Mouse (Mus musculus) intestine, postnatal 0 days (tissue): Measurements from ENCODE around the gene Gss. TPM values are rescaled to one million over a fixed set of nuclear protein-coding genes. Genes with fewer than 3 reads are reported as not detected.

Experiments
- ATAC-seq: fragments of 200-750 bp; cut with Nextera tagmentation; 2 replicates; pipeline ENCODE4 v1.8.0; 2017; ENCODE audit warnings: mild to moderate bottlenecking, moderate TSS enrichment, moderate library complexity
- H3K27ac ChIP-seq: fragments of 300-500 bp; sonication (generic); 2 replicates; pipeline ENCODE4 v1.5.1; 2014; ENCODE audit warnings: mild to moderate bottlenecking, low read depth, low read length, moderate library complexity
- H3K27me3 ChIP-seq: fragments of 300-500 bp; sonication (generic); replicated peaks from 2 replicates; pipeline ENCODE4 v1.6.1; 2014; ENCODE audit warnings: low read length, mixed read lengths; ENCODE audit not compliant: control insufficient read depth, insufficient read depth
- H3K36me3 ChIP-seq: fragments of 300-500 bp; sonication (generic); 2 replicates; pipeline ENCODE4 v1.6.1; 2014; ENCODE audit warnings: mild to moderate bottlenecking, moderate library complexity; ENCODE audit not compliant: control insufficient read depth, insufficient read depth
- H3K4me1 ChIP-seq: fragments of 300-500 bp; sonication (generic); replicated peaks from 2 replicates; pipeline ENCODE4 v1.6.1; 2014; ENCODE audit warnings: antibody characterized with exemption, low read length, mixed read lengths; ENCODE audit not compliant: control insufficient read depth, insufficient read depth
- H3K4me2 ChIP-seq: fragments of 300-500 bp; sonication (generic); replicated peaks from 2 replicates; pipeline ENCODE4 v1.6.1; 2014; ENCODE audit warnings: low read depth, mild to moderate bottlenecking, moderate library complexity
- H3K4me3 ChIP-seq: fragments of 300-500 bp; sonication (generic); 2 replicates; pipeline ENCODE4 v1.5.1; 2014; ENCODE audit warnings: low read depth, low read length
- H3K9ac ChIP-seq: fragments of 300-500 bp; sonication (generic); 2 replicates; pipeline ENCODE4 v1.6.1; 2014; ENCODE audit warnings: mild to moderate bottlenecking, low read depth, low read length
- H3K9me3 ChIP-seq: fragments of 300-500 bp; sonication (generic); 2 replicates; pipeline ENCODE4 v1.6.1; 2016; ENCODE audit warnings: mixed run types; ENCODE audit not compliant: control insufficient read depth
- CTCF ChIP-seq: sonication (generic); IDR thresholded peaks from 2 replicates; pipeline ENCODE4 v1.5.1; 2016; ENCODE audit warnings: low read depth, mild to moderate bottlenecking, control low read depth, antibody characterized with exemption, moderate library complexity
- WGBS: fragments of 180-500 bp; shearing (Covaris S2); extraction: QIAGEN DNeasy Blood & Tissue Kit; methylation state at CpG from one replicate; pipeline ENCODE4 v1.1.7; 2014; 5-methylcytosine and 5-hydroxymethylcytosine counted together
- polyA plus RNA-seq: library from polyadenylated mRNA; unstranded; fragments of >200 nt; fragmentation: Nextera tagmentation; extraction: Ambion mirVana; gene quantifications from 2 replicates; pipeline ENCODE4 v1.2.1, GENCODE M21; 2015

Gene Gss
- polyA plus RNA-seq, 1 experiment from 2014 or later, result 219 TPM

DNA sequence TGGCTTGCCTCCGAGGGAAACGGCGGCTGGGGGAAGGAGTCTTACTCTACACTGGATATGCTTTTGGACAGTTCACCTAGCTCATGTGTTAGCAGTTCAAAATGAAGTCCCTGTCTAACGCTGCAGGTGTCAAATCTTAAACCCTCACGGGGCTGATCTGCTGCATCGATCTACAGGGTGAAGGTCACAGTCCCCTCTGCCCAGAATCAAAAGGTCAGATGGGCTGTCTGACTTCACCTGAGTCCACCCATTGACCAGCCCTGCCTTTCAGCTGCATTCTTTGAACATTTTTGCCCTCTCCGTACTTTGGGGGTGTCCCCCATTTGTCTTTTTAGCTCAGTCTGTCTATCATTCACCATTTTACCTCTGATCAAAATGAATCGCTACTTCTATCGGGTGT is 7.5 kb downstream of the Gss start:
- no peaks in the 10 kb centered on the region for H3K27me3 ChIP-seq
- H3K36me3 ChIP-seq, result peaks cover 14% of the 10 kb centered on the region; the same call in 1 of the 2 replicates
- no peaks in the 10 kb centered on the region for H3K4me1 ChIP-seq
- no peak overlapping the region for H3K9ac ChIP-seq
- H3K4me3 ChIP-seq, result no peak overlapping the region
- H3K27ac ChIP-seq, result no peak overlapping the region
- ATAC-seq, result no peak
- no peak overlapping the region for H3K4me2 ChIP-seq
- H3K9me3 ChIP-seq, result no peaks in the 10 kb centered on the region
- 80% methylated on average over 9 of the region's 9 CpGs for WGBS
- TF ChIP-seq CTCF, result no peak

DNA sequence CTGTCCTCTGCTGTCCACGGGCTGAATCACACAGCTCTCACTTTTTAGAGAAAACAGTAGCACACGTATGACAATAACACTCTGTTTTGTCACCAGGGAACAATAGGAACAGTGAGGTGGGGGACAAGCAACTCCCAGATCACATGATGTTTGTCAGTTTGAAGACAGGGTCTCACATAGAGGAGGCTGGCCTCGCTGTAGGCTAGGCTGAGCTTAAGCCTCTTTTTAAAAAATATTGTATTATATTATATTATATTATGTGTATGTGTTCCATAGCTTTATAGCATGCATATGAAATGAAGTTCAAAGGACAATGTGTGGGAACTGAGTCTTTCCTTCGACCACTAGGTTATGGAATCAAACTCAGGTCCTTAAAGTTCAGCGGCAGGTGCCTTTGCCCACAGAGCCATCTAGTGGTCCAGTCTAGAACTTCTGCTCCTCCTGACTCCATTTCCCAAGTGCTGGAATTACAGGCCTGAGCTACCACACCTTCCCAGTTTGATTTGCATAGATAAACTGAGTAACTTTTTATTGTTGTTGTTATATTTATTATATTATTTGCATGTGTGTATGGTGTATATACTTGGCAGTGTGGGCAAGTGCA is 8.6 kb downstream of the Gss start:
- Histone ChIP-seq H3K36me3 (peaks cover 17% of the 10 kb centered on the region; the same call in 1 of the 2 replicates), H3K9me3 (no peaks in the 10 kb centered on the region), H3K27ac (no peak overlapping the region), H3K4me3 (no peak overlapping the region), H3K4me2 (no peak overlapping the region), H3K9ac (no peak overlapping the region), H3K27me3 (no peaks in the 10 kb centered on the region), H3K4me1 (no peaks in the 10 kb centered on the region)
- TF ChIP-seq CTCF, result peak; percentile 95
- no peak; the same call in 1 of the 2 replicates for ATAC-seq
- 48% methylated on average over 5 of the region's 5 CpGs for WGBS

DNA sequence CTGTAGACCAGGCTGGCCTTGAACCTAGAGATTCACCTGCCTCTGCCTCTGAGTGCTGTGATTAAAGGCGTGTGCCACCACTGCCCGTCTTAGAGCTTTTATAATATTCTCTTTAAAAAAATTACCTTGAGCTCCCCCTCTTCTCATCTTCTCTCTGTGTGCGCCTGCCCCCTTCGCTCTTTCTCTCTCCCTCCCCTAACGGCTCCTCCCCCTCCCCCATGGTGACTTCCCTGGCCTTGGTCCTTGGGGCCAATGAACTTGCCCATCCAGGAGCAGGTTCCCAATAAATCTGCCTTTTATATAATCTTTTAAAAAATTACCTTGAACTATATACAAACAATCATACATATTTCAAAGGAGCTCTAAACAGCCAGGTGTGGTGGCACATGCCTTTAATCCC is 9.6 kb downstream of the Gss start:
- H3K4me2 ChIP-seq, result no peak overlapping the region
- ATAC-seq, result no peak
- no peaks in the 10 kb centered on the region for H3K27me3 ChIP-seq
- TF ChIP-seq CTCF, result no peak
- no peak overlapping the region for H3K27ac ChIP-seq
- WGBS, result 81% methylated on average over 5 of the region's 5 CpGs
- no peaks in the 10 kb centered on the region for H3K9me3 ChIP-seq
- H3K4me3 ChIP-seq, result no peak overlapping the region
- H3K9ac ChIP-seq, result no peak overlapping the region
- H3K36me3 ChIP-seq, result peaks cover 21% of the 10 kb centered on the region
- H3K4me1 ChIP-seq, result no peaks in the 10 kb centered on the region

DNA sequence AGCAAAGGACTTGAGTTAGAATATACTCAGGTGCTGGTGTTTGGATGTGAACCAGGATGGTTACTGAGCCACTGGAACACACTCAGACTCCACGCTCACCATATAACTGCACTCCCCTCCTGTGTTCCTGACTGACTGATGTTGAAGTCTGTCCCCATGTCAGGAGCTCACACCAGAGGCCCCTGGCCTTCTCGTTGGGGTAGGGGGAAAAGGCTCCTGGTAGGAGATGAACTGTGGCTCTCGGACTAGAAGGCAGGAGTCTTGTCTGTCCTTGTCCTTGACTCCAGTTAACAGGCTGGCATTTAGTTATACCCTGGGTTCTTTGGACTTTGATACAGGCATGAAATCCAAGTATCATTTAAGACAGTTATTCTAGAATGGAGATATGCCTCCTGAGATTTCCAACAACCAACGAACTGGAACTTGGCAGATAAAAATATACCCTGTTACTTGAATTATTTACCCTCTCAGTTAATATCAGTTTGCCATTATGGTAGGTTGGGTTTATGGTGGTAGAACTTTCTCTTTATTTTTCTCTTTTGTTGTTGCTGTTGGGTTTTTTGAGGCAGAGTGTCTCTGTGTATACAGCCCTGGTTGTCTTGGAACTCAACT is 10.1 kb downstream of the Gss start:
- WGBS, result 70% methylated on average over 4 of the region's 4 CpGs
- Histone ChIP-seq H3K4me2 (no peak overlapping the region), H3K9me3 (no peaks in the 10 kb centered on the region), H3K27me3 (no peaks in the 10 kb centered on the region), H3K9ac (no peak overlapping the region), H3K27ac (no peak overlapping the region), H3K36me3 (peaks cover 26% of the 10 kb centered on the region), H3K4me1 (no peaks in the 10 kb centered on the region), H3K4me3 (no peak overlapping the region)
- no peak for TF ChIP-seq CTCF
- ATAC-seq, result no peak

- peaks cover 39% of the 10 kb centered on the region for H3K36me3 ChIP-seq
- no peak overlapping the region for H3K9ac ChIP-seq
- no peaks in the 10 kb centered on the region for H3K9me3 ChIP-seq
- no peaks in the 10 kb centered on the region for H3K27me3 ChIP-seq
- H3K4me3 ChIP-seq, result no peak overlapping the region
- no peak overlapping the region for H3K27ac ChIP-seq
- H3K4me1 ChIP-seq, result no peaks in the 10 kb centered on the region
- no peak for ATAC-seq
- no peak overlapping the region for H3K4me2 ChIP-seq
- TF ChIP-seq CTCF, result no peak
- WGBS, result 91% methylated on average over 3 of the region's 3 CpGs
Observed at GRCm38 (mm10) chr2:155580331-155580730, 12.3 kb downstream of the Gss start.

- Histone ChIP-seq H3K9ac (no peak overlapping the region), H3K4me3 (no peak overlapping the region), H3K4me2 (no peak overlapping the region), H3K27me3 (no peaks in the 10 kb centered on the region), H3K4me1 (no peaks in the 10 kb centered on the region), H3K27ac (no peak overlapping the region), H3K9me3 (no peaks in the 10 kb centered on the region), H3K36me3 (peaks cover 52% of the 10 kb centered on the region)
- WGBS, result 81% methylated on average over 9 of the region's 9 CpGs
- ATAC-seq, result no peak
- no peak for TF ChIP-seq CTCF
Observed at GRCm38 (mm10) chr2:155576656-155577055, 16.0 kb downstream of the Gss start.
